Mouse (Mus musculus): ENCODE results near the gene Etnk1.
A peak's percentile ranks its signal among the peaks of the same experiment; 100 is the strongest.
"Not testable (repeated sequence)": the region's sequence is repeated elsewhere in the genome, so short reads cannot be mapped to it uniquely, and the experiment has no call there.

Etnk1 gene

DNA sequence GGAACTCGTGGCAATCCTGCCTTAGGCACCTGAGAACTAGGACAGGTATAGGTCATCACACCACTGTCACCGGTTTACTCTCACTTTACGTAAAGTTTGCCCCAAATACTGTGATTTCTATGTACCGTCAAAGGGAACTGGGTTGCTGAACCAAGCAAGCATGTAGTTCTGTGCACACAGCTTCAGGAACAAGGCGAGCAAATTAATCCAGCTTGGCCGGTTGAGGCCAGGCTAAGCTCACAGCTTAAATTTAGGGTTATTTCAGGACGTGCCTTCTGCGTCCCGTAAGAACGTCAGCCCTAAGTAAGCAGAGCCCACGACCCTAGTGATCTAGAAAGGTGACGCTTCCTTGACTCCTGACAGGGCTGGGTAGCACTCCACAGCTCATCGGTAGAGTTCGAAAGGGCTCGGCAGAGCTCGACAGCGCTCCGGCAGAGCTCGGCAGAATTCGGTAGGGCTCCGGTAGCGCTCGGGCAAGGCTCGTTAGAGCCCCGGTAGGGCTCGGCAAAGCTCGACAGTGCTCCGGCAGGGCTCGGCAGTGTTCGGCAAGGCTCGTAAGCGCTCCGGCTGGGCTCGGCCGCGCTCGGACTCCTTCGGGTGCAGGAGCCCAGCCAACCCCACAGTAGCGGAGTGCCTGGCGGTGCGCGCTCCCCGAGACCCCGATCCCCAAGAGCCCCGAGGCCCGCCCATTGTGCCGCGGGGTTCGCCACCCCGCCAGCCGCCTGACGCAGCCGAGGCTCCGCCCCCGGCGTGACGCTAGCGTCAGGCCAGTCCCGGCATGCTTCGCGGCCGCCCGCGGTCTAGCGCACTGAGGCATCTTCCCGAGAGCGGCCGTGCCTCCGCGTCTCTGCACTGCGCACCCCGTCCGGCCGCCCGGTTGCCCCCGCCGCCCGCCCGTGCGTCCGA lies at the start of gene Etnk1:
Etnk1 (plus strand) TSS at position 770 of the 906 bp plus-strand sequence.
- DNase-seq (ENCODE audit: low read depth, low spot score) = peak; percentile 90

DNA sequence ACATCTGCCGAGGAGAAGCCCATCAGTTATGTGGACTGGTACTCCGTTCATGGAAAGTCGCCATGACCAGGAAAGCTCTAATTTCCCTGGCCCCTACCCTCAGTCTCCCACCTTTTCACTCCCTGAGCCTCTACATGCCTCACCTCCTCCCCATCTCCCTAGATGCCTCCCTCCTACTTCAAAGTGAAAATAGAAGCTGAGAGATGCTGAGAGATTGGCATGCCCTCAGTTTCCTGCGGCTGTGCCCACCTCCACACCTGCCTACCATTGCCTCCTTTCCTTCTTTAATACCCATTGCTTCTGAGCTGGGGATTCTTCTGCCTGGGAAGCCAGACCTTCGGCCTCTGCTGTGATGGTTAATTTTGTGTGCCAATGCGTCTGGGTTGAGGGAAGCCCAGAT lies 47.7 kb upstream of the Etnk1 start:
- no peak for DNase-seq (ENCODE audit: low read depth, low spot score)

DNA sequence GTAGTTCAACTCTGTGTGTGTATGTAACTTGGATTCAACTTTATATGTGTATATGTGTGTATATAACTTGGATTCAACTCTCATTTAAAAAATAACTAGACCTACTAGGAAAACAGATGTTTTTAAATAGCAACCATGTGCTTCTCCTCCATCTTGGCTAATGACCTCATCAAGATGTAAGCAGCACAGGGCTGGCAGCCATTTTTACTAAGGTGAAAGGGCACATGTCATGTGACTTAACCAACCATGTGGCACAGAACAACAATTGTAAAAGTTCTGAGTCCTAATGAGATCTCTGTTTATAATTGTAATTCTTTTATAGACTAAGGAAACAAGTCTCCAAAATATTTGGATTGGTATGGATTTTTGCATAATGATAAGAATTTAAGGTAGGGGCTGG lies 41.3 kb upstream of the Etnk1 start:
- no peak for DNase-seq (ENCODE audit: low read depth, low spot score)

DNA sequence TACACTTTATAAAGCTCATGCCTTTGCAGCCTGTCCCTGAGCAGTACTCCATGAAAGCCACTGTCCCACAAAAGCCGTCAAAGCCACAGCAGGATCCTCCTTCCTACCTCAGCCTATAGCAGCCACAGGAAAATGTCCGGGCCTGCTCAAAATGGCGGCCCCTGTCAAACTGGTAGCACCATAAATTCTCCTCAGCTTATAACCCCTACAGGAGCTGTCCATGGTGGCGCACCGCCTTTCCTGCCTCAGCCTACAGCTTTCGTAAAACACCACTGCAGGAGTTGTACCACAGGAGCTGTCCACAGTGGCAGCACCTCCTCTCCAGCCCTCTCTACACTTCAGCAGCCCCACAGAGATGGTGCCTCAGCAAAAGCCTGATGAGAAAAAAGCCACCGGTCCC lies 37.6 kb upstream of the Etnk1 start:
- DNase-seq (ENCODE audit: low read depth, low spot score) = no peak

DNA sequence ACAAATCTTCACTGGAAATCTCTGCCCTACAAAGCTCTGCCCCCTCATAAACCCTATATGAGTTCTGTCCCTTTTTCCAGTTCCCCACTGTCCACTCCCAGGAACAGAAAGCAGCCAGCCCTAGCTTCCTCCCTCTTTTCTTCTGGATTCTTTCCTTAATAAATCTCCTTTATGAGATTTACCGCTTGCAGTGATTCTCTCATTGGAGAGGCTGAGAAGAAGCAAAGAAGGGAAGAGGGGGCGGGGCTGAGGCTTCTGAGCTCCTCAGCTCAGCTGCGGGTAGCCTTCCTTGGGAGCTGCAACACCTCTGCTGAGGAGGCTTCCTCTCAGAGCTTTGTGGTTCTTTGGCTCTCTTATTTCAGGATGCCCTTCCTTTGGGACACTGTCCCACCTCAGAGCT lies 37.1 kb upstream of the Etnk1 start:
- DNase-seq (ENCODE audit: low read depth, low spot score) = no peak

DNA sequence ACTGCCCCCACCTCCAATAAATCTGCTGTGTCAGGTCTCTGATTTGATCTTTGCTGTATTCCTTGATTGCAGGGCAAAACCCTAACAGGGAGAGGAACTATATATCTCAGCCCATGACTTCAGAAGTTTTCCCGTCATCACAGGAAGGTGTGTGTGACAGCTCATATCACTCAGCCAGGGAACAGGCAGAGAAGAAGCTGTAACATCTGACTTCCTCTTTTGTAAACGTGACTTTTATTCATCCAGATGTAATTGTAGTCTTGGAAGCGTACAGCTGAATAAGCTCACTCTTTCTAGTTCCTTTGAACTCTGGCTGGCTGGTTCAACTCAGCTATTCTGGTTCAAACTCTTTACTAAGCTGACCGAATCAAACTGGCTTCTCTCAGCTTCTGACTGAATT lies 36.6 kb upstream of the Etnk1 start:
- DNase-seq (ENCODE audit: low read depth, low spot score) = no peak

DNA sequence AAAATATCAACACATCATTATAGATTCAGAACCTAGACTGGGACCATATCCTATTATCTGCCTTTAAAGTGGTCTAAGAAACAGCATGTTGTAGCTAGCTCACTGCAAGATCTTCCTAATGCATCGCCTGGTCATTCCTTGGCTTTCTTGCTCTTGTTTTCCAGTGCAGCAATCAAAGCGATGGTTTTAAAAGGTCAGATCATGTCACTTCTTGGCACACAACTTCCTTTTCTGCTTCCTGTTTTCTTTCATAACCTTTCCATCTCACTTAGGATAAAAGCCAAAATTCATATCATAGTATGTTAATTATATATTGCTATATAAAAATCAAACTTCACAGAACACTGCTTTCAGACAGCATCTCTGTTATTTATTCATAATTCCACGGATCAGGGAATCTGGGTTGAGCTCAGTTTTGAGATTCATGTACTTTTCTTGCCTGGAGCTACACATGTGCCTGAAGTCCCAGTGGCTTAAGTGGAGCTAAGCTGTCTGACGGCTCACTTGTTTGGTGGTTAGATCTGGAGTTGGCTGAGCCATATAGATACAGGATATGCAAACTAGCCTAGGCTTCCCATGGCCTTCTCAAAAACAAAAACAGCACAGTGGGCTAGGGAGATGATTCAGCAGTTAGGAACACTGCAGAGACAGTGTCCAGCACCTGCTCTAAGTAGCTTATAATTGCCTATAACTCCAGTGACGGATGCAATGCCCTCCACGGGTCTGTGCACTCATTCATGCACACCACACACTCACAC lies 34.9 kb upstream of the Etnk1 start:
- no peak for DNase-seq (ENCODE audit: low read depth, low spot score)

DNA sequence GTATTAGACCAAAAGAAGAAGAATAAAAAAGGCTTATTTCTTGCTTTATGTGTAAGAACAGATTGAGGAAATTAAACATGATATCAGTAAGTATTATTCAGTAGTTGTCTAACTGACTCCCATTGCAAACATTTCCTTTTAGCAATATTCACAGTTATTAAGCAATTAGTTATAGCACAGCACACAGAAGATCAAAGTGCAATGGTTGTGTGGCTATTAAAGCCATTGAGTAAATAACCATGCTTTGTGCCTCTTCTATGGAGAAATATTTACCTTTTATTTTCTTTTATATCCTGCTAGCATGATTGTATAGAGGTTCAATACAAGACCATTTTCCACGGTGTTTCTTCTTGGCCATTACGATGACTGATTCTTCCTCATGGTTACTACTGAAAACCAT lies 33.9 kb upstream of the Etnk1 start:
- DNase-seq (ENCODE audit: low read depth, low spot score) = no peak

DNA sequence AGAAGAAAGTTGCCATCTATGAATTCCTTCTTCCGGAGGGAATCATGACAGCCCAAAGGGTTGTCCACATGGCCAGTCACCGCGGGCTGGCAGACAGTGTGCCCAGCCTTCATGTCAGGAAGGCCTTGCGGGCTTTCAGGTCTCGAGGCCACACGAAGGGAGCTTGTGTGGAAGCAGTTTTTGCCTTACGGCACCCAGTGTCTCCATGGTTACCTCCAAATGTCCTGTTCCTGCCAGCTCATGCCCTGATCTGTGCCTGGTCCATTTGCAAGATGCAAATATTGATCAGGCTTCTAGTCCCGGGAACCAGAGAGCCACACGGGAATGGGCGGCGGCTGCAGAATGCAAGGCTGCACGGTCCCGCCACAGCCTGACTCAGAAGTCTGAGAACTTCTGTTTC lies 31.9 kb upstream of the Etnk1 start:
- DNase-seq (ENCODE audit: low read depth, low spot score) = no peak

DNA sequence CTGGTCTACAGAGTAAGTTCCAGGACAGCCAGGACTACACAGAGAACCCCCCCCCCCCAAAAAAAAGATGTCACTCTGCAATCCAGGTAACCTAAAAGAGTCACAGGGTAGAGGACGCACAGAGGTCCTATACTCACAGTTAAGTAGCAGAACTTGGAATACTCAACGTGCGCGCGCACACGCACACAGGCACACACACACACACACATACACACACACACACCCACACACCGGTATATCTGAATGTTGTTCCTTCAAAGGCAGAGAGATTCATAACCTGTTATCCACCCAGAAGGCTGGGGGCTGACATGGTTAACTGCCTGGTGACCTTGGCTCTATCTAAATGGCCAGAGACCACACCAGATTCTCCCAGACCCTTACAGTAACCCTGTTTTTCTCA lies 30.3 kb upstream of the Etnk1 start:
- DNase-seq (ENCODE audit: low read depth, low spot score) = no peak

DNA sequence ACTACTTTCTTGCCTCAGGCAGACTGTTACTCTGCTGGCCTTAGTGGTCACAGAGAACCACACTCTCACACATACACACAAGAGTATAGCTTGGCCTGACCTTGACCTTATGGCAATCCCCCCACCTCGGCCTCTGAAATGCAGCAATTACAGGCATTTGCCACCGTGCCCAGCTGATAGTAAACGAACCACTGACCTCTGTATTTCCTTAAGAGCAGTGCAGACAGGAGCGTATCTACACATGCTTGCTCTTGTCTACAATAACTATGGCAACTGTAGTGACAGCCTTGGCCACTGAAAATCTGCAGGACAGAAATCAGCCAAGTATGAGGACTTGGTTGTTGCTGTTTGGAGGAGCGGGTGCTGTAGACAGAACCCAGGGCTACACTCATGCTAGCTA lies 29.7 kb upstream of the Etnk1 start:
- no peak for DNase-seq (ENCODE audit: low read depth, low spot score)

DNA sequence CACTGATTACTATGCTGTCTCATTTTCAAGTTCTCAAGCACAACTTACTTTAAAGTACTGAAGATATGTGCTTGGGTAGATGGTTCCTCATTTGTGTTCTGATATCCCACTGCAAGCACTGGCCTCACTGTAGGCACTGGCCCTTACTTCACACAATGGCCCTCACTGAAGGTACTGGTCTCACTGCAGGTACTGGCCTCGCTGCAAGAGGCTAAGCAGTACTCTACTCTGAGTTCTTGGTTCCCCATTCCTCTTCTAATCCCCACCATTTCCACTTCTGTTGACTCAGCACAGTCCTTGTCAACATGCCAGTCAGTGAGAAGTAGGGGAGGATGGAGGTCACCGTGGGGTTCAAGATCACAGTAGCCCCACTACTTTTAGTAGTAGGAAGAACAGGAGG lies 27.6 kb upstream of the Etnk1 start:
- DNase-seq (ENCODE audit: low read depth, low spot score) = no peak

DNA sequence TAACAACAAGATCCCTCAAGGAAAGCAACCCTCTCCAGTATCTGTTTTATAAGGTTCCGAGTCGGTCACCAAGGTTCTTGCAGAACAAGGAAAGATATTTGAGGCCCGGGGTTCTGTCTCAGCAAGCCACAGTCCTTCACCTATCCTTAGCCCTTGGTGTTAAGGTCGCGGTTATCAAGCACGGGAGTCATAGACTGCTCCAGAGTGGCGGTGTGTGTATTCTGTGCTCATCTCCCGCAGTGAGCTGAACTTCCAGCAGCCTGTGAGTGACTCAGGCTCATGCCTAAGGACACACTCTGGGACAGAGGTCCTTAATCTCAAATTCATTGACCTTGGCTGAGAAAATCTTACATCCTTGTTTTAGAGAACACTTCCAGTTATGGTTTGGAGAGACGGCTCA lies 26.1 kb upstream of the Etnk1 start:
- no peak for DNase-seq (ENCODE audit: low read depth, low spot score)

DNA sequence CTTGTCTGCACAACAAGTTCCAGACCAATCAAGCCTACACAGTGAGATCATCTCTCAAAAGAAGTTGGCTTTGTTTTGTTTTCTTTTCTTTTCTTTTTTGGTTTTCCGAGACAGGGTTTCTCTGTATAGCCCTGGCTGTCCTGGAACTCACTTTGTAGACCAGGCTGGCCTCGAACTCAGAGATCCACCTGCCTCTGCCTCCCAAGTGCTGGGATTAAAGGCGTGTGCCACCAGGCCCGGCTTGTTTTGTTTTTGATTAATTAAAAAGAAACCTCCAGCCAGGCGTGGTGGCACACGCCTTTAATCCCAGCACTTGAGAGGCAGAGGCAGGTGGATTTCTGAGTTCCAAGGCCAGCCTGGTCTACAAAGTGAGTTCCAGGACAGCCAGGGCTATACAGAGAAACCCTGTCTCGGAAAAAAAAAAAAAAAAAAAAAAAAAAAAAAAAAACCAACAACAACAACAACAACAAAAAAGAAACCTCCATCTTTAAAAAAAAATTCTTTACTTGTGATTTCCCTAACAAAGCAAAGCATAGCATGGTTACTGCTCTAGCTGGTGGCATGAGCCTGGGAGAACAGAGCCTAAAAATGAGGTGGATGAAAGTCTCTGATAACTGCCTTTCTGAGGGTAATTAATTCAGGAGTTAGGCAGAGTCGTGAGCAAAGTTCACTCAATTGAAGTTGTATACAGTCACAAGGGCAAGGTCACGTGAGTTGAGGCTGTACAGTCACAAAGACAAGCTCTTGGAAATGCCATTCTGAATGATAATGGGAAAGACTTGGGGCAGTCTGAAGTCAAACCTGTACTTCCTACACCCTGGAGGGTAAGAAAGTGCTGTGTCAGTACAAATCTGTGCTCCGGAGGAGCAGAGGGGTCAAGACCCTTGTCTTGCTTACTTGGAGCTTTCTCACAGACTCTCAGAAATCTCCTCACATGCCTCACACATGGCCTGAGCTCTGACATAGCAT lies 25.1 kb upstream of the Etnk1 start:
- not testable (repeated sequence) for DNase-seq (ENCODE audit: low read depth, low spot score)

DNA sequence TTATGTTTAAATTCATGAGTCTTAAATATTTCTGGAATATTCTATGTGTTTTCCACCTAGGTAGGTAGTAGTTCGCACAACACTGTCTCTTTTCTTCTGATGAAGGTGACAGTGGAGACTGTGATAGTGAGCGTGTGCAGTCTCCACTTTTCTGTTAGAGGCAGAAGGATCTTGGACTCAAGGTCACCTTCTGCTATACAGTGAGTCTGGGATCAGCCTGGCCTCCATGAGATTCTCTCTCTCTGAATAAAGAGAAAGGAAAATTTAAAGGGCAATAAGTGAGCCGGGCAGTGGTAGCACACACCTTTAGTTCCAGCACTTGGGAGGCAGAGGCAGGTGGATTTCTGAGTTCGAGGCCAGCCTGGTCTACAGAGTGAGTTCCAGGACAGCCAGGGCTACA lies 24.2 kb upstream of the Etnk1 start:
- DNase-seq (ENCODE audit: low read depth, low spot score) = no peak

DNA sequence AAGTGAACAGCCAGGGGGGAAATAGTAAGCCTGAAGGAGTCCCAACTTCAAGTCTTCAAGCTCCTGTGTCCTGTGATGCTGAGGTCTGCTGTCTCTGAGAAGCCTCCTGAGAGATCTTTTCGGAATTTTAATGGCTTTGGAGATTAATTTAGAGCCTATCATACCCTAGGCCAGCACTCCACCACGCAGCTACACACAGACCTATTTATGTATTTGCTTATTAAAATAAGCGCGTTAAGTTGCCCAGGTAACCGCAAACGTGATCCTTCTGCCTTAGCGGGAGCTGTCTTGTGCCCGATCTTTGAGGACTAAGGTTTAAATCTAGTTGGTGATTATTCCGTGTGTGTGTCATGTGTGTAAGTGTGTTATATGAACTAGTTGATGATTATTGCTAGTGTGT lies 23.7 kb upstream of the Etnk1 start:
- DNase-seq (ENCODE audit: low read depth, low spot score) = no peak

DNA sequence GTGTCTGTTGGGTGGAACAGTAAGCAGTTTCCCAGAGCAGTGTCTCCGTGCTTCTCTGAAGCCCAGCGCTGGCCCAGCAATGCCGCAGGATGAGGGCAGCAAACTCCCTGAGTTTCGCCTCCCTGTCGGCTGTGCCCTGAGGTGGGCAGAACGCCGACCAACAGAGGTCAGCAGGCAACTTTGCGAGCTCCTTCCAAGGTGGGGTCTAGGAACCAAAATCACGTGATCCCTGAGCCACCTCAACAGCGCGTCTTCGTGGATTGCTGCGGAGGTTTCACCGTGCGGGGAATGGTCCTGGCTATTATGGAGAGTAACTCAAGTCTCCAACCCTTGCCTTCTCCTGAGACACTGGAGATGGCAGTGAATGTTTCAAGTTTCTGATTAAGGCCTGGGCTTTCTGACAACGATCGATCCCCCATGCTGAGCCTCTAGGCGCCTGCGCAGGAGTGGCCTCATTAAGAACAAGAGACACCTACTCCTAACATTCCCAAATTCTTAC lies 23.2 kb upstream of the Etnk1 start:
- DNase-seq (ENCODE audit: low read depth, low spot score) = no peak

DNA sequence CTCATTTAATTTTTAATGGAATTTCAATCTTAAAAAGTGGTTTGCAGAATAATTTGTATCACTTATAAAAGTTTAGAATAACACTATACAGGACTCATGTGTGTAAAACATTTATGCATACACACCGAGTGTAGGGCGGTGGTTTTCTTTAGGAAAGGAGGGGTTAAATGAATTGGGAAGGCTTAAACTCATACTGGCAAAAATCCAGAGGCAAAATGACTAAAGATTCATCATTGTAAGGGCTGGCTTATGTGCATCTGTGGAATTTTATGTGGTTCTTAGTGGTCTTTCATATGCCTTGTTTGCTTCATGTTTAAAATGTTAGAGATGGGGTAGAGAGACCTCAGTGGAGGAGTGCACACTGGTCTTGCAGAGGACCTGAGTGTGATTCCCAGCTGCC lies 22.5 kb upstream of the Etnk1 start:
- DNase-seq (ENCODE audit: low read depth, low spot score) = no peak

DNA sequence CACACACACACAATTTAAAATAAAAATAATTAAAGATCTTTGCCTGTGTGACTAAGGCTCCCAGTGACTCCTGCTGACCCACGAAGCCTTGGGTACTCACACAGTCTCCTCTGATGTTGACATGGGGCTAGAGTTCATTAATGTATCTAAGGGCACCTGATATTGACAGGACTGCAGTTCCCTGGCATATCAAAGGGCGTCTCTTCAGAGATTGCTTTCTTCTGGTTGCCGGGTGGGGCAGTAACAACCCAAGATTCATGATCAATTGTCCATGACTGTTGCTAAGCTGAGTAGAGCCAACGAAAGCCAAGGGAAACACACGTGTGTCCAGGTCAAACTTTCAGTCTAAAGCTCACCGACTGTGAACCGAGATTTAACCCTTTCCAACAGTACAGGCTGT lies 22.0 kb upstream of the Etnk1 start:
- DNase-seq (ENCODE audit: low read depth, low spot score) = no peak

DNA sequence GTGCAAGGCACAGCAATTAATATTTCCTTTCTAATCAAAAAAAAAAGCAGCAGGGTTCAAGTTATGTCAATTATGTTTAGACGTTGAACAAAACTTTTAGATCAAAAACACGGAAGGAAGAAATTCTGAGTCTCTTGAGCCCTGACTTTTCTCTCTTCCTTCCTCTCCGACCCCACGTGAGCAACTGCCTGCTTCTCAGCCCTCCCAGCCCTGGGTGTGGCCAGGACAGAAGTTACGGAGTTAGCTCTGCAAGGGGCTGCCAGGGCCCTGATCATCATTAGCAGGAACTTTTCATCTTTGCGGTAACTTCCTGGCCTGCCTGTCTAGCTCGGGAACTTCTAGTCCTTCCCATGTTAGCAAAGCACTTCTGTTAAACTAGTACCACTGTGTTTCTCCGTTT lies 20.3 kb upstream of the Etnk1 start:
- no peak for DNase-seq (ENCODE audit: low read depth, low spot score)

DNA sequence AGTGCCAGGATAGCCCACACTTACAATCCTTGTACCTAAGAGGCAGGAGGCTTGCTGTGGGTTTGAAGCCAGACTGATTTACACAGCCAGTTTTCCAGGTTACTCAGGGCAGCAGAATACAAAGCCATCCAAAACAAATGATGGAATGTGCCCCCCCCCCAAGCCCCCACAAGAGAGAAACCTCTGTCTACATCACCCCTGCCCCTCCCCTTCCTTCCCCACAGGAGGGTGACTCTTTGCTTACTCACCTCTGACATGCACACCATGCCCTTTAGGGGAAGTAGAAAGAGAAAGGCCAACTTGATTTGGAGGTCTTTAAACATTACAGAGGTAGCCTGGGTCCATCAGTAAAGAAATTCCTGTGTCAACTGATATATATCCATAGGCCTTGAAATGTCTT lies 18.2 kb upstream of the Etnk1 start:
- no peak for DNase-seq (ENCODE audit: low read depth, low spot score)

All from retina, postnatal 7 days (tissue).